Mouse (Mus musculus) C2C12 (cell line): ENCODE measurements around the gene Pla2g4a.

Experiments
- CTCF ChIP-seq: IDR thresholded peaks from one replicate; pipeline ENCODE4 v1.5.1; 2011; ENCODE audit not compliant: control insufficient read depth, insufficient read depth, insufficient read length
- FOSL1 ChIP-seq: IDR thresholded peaks from one replicate; pipeline ENCODE4 v1.8.0; 2011; ENCODE audit warnings: mild to moderate bottlenecking, low read length; ENCODE audit not compliant: poor library complexity, insufficient read depth, severe bottlenecking
- MAX ChIP-seq: IDR thresholded peaks from one replicate; pipeline ENCODE4 v1.6.1; 2011; ENCODE audit warnings: mild to moderate bottlenecking, control low read depth
- MYOG ChIP-seq: IDR thresholded peaks from one replicate; pipeline ENCODE4 v1.6.1; 2011; ENCODE audit not compliant: control insufficient read depth, insufficient read length; ENCODE audit errors: extremely low read depth

- TF ChIP-seq CTCF (no peak), MAX (no peak), FOSL1 (no peak), MYOG (no peak)
These were observed 93.8 kb downstream of the Pla2g4a start for GRCm38 (mm10) chr1:149867323-149867722.
